Mouse (Mus musculus) stomach, embryonic 14.5 days (tissue): Measurements from ENCODE around the gene Abcc4. TPM values are rescaled to one million over a fixed set of nuclear protein-coding genes. Genes with fewer than 3 reads are reported as not detected.

ENCODE experiments used
- ATAC-seq: fragments of 200-750 bp; cut with Nextera tagmentation; 2 replicates; pipeline ENCODE4 v1.8.0; 2017; ENCODE audit warnings: low read depth, moderate TSS enrichment; ENCODE audit not compliant: insufficient number of reproducible peaks, insufficient read depth, low FRiP score
- H3K27ac ChIP-seq: fragments of 300-500 bp; sonication (generic); 2 replicates; pipeline ENCODE4 v1.5.1; 2014; ENCODE audit warnings: mild to moderate bottlenecking, low read length, moderate library complexity, mixed read lengths
- H3K27me3 ChIP-seq: fragments of 300-500 bp; sonication (generic); 2 replicates; pipeline ENCODE4 v1.6.1; 2014; ENCODE audit warnings: low read length, control low read depth, mixed read lengths; ENCODE audit not compliant: control insufficient read depth, insufficient read depth
- H3K36me3 ChIP-seq: fragments of 300-500 bp; sonication (generic); 2 replicates; pipeline ENCODE4 v1.6.1; 2014; ENCODE audit warnings: mild to moderate bottlenecking, control low read depth, low read length, moderate library complexity, mixed read lengths; ENCODE audit not compliant: control insufficient read depth, insufficient read depth
- H3K4me1 ChIP-seq: fragments of 300-500 bp; sonication (generic); 2 replicates; pipeline ENCODE4 v1.6.1; 2014; ENCODE audit warnings: low read length, control low read depth, mixed read lengths; ENCODE audit not compliant: control insufficient read depth, insufficient read depth
- H3K4me2 ChIP-seq: fragments of 300-500 bp; sonication (generic); replicated peaks from 2 replicates; pipeline ENCODE4 v1.6.1; 2014; ENCODE audit warnings: low read depth, low read length, control low read depth
- H3K4me3 ChIP-seq: fragments of 300-500 bp; sonication (generic); 2 replicates; pipeline ENCODE4 v1.5.1; 2014; ENCODE audit warnings: low read depth, low read length, control low read depth
- H3K9ac ChIP-seq: fragments of 300-500 bp; sonication (generic); replicated peaks from 2 replicates; pipeline ENCODE4 v1.6.1; 2014; ENCODE audit warnings: low read depth, mild to moderate bottlenecking, control low read depth, low read length, moderate library complexity, mixed read lengths
- H3K9me3 ChIP-seq: fragments of 300-500 bp; sonication (generic); 2 replicates; pipeline ENCODE4 v1.6.1; 2016; ENCODE audit warnings: low read depth, low read length, control low read depth; ENCODE audit not compliant: control insufficient read depth
- WGBS: fragments of 180-500 bp; shearing (Covaris S2); extraction: QIAGEN DNeasy Blood & Tissue Kit; methylation state at CpG from one replicate; pipeline ENCODE4 v1.1.7; 2014; 5-methylcytosine and 5-hydroxymethylcytosine counted together
- polyA plus RNA-seq: library from polyadenylated mRNA; unstranded; fragments of >200 nt; fragmentation: Nextera tagmentation; extraction: Ambion mirVana; gene quantifications from 2 replicates; pipeline ENCODE4 v1.2.1, GENCODE M21; 2014

The Abcc4 gene
- polyA plus RNA-seq, 1 experiment from 2014 or later: 5.6 TPM

DNA sequence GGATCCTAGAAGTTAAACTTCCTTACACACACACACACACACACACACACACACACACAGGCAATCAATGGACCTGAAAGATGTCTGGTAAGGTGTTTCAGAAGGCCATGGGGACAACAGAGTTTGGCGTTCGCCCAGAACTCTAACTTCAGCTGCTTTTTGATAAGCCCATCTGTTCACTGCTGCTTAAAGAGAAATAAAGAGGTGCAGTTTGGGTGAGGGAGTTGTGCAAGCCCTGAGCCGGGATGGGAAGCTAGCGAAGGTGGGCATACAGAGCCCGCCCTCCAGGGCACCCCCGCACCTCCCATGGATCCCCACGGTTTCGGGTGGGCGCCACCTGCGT, 583 bp downstream of the Abcc4 start:
- Histone ChIP-seq H3K4me3 (peak overlapping the region; percentile 60), H3K4me2 (peak overlapping the region; percentile 98), H3K4me1 (peaks cover 7% of the 10 kb centered on the region; the same call in 1 of the 2 replicates), H3K9ac (peak overlapping the region; percentile 26), H3K9me3 (no peaks in the 10 kb centered on the region), H3K36me3 (no peaks in the 10 kb centered on the region), H3K27ac (no peak overlapping the region), H3K27me3 (0 out of 2 replicates have a peak, but pooled peaks cover 3% of the 10 kb centered on the region)
- WGBS: 2% methylated on average over 10 of the region's 10 CpGs
- no peak for ATAC-seq

GRCm38 (mm10) chr14:118703363-118703762, 2.7 kb downstream of the Abcc4 start:
- H3K36me3 ChIP-seq: no peaks in the 10 kb centered on the region
- no peak for ATAC-seq
- peaks cover 7% of the 10 kb centered on the region; the same call in 1 of the 2 replicates for H3K4me1 ChIP-seq
- H3K9me3 ChIP-seq: no peaks in the 10 kb centered on the region
- no peak overlapping the region for H3K27ac ChIP-seq
- H3K27me3 ChIP-seq: 0 out of 2 replicates have a peak, but pooled peaks cover 3% of the 10 kb centered on the region
- 80% methylated on average over 9 of the region's 9 CpGs for WGBS
- no peak overlapping the region for H3K4me3 ChIP-seq
- no peak overlapping the region for H3K4me2 ChIP-seq
- no peak overlapping the region for H3K9ac ChIP-seq

DNA sequence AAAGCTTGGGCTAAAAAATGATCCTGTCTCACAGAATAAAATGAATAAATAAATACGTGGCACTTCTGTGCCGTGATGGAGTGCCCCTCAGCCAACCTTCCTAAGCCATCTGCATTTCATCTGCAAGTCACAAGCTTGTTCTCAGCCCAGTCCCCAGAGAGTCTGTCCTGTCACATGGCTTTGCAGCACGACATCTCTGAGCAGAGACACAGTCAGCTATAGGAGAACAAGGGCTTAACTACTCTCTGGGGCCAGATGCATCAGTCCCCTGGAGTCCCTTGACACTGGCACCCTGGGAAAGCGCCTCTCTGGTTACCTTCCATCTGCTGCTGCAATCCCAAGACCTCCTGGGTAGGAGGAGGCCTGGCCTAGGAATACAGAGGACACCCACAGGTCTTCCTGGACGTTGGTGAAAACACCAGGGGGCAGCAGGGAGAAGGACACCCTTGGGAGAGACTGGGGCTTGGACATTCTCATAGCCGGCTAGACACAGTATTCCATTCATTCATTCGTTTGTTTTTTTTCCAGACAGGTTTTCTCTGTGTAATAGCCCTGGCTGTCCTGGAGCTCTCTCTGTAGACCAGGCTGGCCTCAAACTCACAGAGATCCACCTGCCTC, 3.9 kb downstream of the Abcc4 start:
- 53% methylated on average over 7 of the region's 7 CpGs for WGBS
- no peaks in the 10 kb centered on the region for H3K36me3 ChIP-seq
- no peak for ATAC-seq
- H3K4me2 ChIP-seq: no peak overlapping the region
- H3K9me3 ChIP-seq: no peaks in the 10 kb centered on the region
- H3K9ac ChIP-seq: no peak overlapping the region
- H3K27ac ChIP-seq: no peak overlapping the region
- 0 out of 2 replicates have a peak, but pooled peaks cover 3% of the 10 kb centered on the region for H3K27me3 ChIP-seq
- H3K4me3 ChIP-seq: no peak overlapping the region
- peaks cover 7% of the 10 kb centered on the region; the same call in 1 of the 2 replicates for H3K4me1 ChIP-seq

DNA sequence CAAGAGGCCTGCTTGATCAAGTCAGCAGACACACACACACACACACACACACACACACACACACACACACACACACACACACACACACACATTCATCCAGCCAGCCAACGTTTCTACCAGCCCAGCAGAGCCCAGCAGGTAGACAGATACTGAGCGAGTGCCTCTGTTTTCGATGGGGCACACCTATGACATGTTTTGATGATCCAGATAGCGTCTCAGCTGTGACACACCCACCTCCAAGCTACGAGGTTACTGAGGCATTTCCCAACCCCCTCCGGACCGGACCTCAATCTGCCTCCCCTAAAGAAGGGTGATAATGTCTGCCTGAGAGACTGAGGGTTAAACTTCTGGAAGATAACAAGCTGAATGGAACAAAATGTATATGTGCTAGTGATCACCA, 5.4 kb downstream of the Abcc4 start:
- Histone ChIP-seq H3K4me1 (peaks cover 3% of the 10 kb centered on the region; the same call in 1 of the 2 replicates), H3K9me3 (no peaks in the 10 kb centered on the region), H3K27ac (no peak overlapping the region), H3K27me3 (0 out of 2 replicates have a peak, but pooled peaks cover 3% of the 10 kb centered on the region), H3K36me3 (no peaks in the 10 kb centered on the region), H3K4me2 (no peak overlapping the region), H3K9ac (no peak overlapping the region), H3K4me3 (no peak overlapping the region)
- WGBS: 59% methylated on average over 7 of the region's 7 CpGs
- ATAC-seq: no peak

DNA sequence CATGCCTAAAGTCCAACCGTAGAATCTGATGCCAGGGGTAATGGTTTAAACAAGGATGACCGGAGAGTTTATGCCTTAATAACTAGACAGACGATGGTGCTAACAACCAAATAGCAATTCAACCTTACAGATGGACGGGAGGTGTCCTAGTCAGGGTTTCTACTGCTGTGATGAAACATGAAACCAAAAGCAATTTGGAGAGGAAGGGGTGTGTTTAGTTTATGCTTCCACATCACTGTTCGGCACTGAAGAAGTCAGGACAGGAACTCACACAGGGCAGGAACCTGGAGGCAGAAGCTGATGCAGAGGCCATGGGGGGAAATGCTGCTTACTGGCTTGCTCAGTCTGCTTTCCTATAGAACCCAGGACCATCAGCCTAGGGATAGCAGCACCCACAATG, 6.1 kb downstream of the Abcc4 start:
- Histone ChIP-seq H3K9ac (no peak overlapping the region), H3K9me3 (no peaks in the 10 kb centered on the region), H3K4me1 (no peaks in the 10 kb centered on the region), H3K27ac (no peak overlapping the region), H3K27me3 (0 out of 2 replicates have a peak, but pooled peaks cover 2% of the 10 kb centered on the region), H3K4me2 (no peak overlapping the region), H3K4me3 (no peak overlapping the region), H3K36me3 (no peaks in the 10 kb centered on the region)
- WGBS: 43% methylated on average over 5 of the region's 5 CpGs
- ATAC-seq: no peak

DNA sequence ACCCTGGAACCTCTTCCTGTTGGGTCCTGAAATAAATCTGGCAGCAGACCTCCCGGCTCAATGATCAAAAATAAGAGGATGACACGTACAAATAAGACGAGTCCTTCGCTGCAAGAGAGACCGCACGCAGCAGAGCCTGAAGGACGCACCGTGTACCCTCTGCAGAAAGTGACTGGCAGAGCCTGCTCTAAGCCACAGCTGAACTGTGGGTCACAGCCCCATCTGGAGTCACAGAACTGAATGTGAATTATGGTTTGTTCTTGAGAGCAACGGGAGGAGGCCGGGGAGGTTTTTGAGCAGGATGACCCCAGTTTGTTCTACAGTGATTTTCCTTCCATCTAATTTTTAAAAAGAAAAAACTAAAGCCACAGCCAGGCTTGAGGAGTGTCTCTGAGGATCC, 6.5 kb downstream of the Abcc4 start:
- Histone ChIP-seq H3K27me3 (no peaks in the 10 kb centered on the region), H3K4me1 (no peaks in the 10 kb centered on the region), H3K36me3 (no peaks in the 10 kb centered on the region), H3K4me2 (no peak overlapping the region), H3K27ac (no peak overlapping the region), H3K9ac (no peak overlapping the region), H3K4me3 (no peak overlapping the region), H3K9me3 (no peaks in the 10 kb centered on the region)
- no peak for ATAC-seq
- 69% methylated on average over 10 of the region's 10 CpGs for WGBS

DNA sequence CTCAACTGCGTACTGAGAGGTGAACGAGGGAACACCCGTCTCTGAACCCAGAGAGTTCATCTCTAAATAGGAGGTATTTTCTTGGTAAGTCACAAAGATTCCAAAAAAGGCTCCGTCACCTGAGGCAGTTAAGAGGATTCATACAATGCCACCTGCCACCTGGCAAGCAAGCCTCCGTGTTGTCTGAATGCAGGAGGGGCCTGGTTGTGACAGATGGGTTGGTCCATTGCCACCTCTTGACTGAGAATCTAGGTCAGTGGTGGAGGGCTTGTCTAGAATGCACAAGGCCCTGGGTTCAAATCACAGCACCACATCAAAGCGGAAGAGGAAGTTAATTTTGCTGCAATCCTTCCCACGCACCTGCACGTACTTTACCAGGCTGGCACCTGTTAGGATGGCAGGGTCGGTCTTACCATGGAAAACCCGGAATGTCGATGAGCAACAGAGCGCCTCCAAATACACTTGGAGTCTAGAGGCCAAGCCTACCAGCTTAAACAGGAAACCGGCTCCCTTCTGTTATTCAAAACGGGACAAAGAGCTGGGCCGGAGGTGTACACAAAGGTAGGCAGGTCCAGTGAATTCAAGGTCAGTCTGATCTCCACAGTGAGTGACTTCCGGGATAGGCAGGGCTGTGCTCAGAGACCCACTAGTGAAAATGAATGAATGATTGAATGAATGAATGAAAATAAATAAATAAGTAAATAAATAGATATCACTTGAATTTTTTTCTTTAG, 9.3 kb downstream of the Abcc4 start:
- ATAC-seq: no peak
- H3K27ac ChIP-seq: no peak overlapping the region
- H3K36me3 ChIP-seq: no peaks in the 10 kb centered on the region
- no peak overlapping the region for H3K9ac ChIP-seq
- H3K4me2 ChIP-seq: no peak overlapping the region
- 93% methylated on average over 16 of the region's 16 CpGs for WGBS
- H3K4me3 ChIP-seq: no peak overlapping the region
- H3K4me1 ChIP-seq: no peaks in the 10 kb centered on the region
- no peaks in the 10 kb centered on the region for H3K27me3 ChIP-seq
- no peaks in the 10 kb centered on the region for H3K9me3 ChIP-seq

DNA sequence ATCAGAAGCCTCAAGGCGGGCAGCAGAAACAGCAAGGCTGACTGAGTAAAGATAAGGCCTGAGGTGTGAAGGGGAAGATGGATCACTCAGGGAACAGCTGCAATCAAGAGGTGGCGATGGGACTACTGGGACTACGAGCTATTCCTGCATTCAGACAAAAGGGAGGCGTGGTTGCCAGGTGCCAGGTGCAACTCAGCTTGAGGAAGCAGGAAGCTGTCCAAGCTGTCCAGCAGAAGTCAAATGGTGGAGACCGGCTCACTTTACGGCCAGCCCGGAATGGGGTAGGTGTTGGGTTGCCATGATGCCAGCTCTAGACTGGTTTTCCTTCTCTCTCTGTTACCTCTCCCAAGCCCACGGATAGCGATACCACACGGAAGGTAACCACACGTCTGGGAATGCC, 10.2 kb downstream of the Abcc4 start:
- Histone ChIP-seq H3K9me3 (no peaks in the 10 kb centered on the region), H3K27me3 (no peaks in the 10 kb centered on the region), H3K4me1 (no peaks in the 10 kb centered on the region), H3K9ac (no peak overlapping the region), H3K27ac (no peak overlapping the region), H3K4me2 (no peak overlapping the region), H3K36me3 (no peaks in the 10 kb centered on the region), H3K4me3 (no peak overlapping the region)
- 87% methylated on average over 11 of the region's 11 CpGs for WGBS
- ATAC-seq: no peak
